Mouse (Mus musculus): ENCODE data around the gene Rnf17. TPM values are rescaled to one million over a fixed set of nuclear protein-coding genes. Genes with fewer than 3 reads are reported as not detected.

Rnf17 gene
- under 1 TPM; 0.50 to 0.68 TPM for total RNA-seq (2021)
- long read RNA-seq = 0 reads

DNA sequence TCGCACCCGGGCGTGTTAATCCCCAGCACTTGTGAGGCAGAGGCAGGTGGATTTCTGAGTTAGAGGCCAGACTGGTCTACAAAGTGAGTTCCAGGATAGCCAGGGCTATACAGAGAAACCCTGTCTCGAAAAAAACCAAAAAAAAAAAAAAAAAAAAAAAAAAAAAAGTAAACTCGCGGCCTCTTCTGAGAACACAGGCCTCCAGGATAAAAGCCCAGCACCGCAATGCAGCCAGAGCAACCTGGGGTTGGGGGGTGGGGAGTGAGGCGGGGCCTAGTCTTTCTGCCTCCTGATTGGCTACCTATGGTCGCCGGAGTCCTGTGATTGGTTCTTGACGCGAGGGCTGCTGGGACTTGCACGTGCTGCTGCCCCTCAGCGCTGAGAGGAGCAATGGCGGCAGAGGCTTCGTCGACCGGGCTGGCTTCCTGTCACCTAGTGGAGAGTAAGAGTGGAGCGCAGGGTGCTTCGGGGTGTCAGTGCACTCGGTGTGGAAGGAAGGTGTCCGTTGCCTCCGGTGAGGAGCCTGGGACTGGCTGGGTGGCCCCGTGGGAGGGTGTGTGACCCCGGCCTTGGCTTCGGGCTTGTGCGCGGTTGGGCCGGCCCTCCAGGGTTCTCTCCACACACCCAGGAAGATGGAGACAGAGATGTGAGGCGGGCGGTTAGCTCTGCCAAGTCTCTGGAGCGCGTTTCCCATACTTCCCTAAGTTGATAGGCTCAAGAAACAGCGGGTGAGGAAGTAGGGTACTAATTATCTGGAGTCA lies at the start of gene Rnf17:
Rnf17 (plus strand) TSS at position 271 of the 761 bp plus-strand sequence.
- DNase-seq (ENCODE audit: low spot score in 2 of 2) = no peak

DNA sequence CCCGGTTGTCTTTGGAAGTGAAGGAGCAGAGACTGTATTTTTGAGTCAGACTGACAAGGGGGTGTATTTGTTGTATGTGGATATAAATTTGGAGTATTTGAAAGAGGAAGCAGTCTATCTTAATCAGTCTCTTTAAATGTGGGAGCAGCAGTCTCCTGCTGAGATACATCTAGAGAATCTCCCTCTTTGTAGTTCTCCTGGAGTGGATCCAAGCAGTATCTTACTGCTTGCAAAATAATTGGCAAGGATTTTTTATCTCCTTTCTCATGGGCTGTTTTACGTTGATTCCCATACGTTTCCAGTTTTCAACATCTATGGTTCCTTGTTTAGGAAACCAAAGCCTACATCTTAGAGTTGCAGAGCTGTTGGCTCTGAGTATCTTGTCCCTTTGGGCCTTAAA lies 47.6 kb upstream of the Rnf17 start:
- DNase-seq (ENCODE audit: low spot score in 2 of 2) = no peak

DNA sequence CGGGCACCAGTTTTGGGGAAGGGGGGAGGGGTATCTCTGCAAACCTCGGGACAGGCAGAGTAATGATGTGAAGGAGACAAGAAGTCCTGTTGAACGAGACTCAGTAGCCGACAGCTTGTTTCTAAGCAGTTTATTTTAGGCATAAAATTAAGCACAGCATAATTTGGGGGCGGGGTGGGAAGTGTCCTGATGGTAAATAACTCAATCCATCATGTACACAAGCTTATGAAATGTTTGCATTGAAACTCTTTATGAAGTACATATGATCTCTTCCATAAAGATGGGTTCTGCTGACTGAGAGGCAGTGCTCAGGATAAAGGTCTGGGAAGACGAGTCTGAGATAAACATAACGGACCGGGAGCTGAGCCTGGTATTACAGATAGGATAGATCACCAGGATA lies 47.0 kb upstream of the Rnf17 start:
- no peak for DNase-seq (ENCODE audit: low spot score in 2 of 2)

DNA sequence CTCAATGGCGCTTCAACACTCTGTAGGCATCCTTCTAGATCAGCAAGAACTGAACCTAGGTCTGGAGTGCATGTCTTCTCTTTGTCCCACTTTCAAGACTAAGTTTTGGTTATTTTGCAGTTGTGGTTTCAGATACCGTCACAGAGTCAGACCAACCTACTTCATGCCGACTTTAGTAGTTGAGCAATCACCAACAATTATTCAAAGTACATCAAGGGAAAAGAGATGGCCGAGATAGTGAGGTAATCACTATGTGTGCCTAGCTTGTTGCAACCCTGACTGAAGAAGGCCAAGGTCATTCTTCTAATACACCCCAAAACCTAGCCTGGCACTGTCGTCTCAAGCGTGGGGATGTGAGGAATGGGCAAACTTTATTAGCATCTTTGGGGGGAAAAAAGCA lies 46.2 kb upstream of the Rnf17 start:
- DNase-seq (ENCODE audit: low spot score in 2 of 2) = no peak

DNA sequence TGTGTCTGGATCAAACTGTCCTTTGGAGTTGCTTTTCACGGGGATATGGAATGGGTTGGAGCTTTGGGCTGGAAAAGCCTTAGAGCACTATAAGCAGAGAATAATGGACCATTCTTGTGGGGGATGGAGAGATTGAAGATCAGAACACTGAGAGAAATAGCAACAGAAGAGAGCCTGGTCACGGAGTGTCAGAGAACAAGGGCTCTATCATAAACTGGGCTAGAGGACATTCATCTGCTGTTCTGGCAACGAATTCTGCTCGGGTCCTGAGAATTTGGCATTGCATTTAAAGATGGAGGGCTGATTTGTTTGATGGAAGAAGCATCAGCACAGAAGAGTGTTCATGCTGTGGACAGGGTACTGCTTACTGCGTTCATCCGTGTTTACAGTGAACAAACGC lies 44.0 kb upstream of the Rnf17 start:
- DNase-seq (ENCODE audit: low spot score in 2 of 2) = no peak

DNA sequence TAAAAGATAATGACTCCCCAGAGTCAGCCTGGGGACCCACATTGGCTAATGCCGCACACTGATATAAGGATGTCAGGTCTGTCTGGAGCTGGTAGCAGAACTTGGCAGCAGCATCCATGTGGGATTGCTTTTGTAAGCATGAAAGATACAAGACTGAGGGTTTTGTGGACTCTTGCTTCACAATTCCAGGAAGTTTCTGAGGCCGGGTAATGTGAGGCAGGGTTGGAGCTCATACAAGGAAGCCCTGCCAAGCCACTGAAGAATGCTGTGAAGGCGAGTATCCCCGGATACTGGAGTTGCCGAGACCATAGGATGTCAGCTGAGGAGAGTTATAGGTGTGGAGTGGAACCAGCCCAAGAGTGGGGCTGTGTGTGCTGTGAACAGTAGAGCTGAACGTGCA lies 43.2 kb upstream of the Rnf17 start:
- DNase-seq (ENCODE audit: low spot score in 2 of 2) = no peak

DNA sequence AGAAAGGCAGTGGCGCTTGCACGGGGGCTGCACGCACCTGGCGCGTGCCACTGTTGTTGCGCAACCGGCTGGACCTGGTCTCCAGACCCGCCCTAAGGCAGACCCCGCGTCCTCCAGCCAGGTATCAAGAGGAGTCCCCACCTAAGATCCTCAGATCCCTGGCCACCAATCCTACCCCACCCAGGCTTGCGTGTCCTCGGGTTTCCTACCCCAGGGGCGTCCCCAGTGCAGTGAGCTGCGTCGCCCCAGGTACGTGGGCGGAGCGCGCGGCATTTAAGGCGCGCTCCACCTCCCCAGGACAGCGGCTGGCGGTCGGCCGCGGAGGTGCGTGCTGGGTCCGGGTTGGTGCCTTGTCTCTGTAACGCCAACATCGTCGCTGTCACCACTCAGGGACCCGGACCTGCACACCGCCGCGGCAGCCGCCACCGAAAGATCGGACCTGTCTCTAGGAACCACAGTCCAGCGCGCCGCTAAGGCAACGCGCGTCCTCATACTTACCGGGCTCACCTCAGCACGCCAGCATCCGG lies 37.6 kb upstream of the Rnf17 start, which contains the start of gene Atp12a:
Atp12a (plus strand) TSS at position 358 of the 527 bp plus-strand sequence.
- DNase-seq (ENCODE audit: low spot score in 2 of 2) = no peak

DNA sequence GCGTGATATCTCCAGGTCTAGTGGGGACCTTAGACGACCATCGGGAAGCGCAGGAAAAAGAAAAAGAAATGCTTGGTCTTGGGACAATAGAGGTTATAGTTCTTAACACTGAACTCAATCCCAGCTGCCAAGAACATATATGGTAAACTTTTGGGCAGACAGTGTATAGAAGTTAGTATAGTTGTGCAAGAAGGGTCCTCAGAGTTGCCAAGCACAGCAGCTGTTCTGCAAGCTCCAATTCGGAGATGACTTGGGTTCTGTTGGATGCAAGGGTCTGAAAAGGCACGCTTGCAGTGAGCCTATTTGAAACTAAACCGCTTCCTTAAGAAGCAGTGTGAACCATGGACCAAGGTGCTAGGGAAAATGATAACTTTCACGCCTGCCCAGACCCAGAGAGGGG lies 37.1 kb upstream of the Rnf17 start:
- DNase-seq (ENCODE audit: low spot score in 2 of 2) = no peak

DNA sequence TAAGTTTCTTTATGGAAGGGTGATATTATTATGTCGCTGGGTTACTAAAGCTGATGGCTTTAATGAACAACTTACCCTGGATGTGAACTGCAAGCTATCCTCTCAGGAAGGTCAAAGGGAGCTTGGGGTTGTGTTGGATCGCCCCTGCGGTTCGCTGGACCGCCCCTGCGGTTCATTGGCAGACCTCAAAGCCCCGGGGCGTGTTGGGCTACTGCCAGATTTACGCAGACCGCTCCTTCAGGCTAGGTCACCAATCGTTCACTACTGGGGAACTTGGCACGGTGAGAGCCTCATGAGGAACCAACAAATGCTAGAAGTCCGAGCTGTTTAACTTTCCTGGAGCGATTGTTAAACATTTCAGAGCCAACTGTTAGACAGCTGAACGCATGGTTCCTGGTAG lies 35.7 kb upstream of the Rnf17 start:
- no peak for DNase-seq (ENCODE audit: low spot score in 2 of 2)

DNA sequence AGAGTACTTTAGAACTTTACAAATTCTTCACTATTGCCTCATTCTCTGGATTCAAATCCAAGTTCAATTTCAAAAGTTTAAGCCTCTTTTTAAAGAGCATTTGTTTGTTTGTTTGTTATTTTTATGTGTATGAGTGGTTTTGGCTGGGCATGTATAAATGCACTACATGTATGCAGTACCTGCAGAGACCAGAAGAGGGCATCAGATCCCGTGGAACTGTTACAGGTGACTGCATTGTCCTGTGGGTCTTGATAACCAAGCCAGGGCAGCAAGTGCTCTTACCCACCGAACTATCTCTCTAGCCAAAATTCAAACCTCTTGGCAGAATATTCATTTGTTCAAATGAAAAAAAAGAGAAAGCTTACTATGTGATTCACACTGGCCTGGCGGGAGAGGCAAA lies 33.5 kb upstream of the Rnf17 start:
- no peak for DNase-seq (ENCODE audit: low spot score in 2 of 2)

DNA sequence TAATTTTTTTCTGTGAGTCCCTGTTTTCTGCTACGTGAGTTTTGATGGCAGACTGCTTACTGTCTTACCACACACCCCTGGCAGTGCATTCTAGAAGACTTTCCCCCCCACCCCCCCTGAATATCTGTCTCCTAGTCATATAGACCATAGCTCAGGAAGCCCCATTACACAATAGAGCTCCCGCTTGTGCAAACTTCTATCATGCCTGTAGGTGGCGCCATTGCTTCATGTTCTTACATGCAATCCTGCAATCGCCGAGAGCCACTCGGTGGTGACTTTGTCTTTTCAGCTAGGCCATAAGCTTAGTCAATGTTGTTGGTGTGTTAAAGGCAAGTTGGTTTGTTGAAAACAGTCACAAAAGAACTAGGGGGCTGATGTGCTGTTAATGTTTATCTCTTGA lies 26.6 kb upstream of the Rnf17 start:
- DNase-seq (ENCODE audit: low spot score in 2 of 2) = peak; percentile 69 to 89

DNA sequence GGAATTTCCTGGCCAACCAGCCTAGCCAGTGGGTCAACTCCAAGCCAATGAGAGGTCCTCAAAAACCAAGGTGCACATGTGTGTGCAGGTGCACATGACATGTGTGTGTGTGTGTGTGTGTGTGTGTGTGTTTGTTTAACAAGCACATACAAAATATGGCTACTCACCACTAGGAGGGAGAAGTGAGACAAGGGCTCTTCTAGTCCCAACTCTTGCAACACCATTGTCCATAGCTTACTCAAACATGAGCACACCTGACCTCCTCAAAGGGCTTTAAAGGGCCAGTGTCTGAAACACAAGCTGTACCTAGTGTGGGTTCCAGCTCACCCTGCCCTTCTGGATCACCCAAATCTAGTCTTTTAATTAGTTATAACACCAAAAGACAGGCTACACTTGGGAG lies 24.6 kb upstream of the Rnf17 start:
- no peak for DNase-seq (ENCODE audit: low spot score in 2 of 2)

DNA sequence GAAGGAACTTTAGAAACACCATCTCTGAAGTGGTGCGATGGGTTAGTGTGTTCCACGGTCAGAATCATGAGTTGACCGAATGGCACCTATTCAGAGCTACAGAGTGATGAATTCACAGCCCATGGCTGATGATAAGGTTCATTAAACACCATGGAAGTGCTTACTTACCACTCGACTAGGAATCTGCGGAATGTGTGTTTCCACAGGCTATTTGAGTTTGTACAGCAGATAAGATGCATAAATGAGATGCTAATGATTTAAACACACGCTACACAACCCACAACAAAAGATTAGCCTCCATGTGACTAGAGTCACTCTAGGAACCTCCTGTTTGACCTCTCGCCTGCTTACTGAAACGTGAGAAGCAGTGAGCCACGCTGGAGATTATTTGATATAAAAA lies 23.0 kb upstream of the Rnf17 start:
- no peak for DNase-seq (ENCODE audit: low spot score in 2 of 2)

DNA sequence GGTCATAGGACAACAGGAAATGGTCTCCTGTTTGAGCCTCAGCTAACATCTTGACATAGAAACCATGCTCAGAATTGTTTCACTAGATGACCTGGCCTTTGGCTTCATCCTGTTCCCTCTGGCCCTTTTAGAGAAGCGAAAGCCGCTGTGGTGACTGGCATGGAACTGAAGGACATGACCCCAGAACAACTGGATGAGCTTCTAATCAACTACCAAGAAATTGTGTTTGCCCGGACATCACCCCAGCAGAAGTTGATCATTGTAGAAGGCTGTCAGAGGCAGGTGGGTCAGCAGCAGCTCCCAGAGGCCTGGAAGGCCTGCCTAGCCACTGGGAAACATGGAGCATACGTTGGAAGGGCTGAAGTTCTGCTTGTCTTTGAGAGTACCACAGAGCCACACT lies 20.0 kb upstream of the Rnf17 start:
- DNase-seq (ENCODE audit: low spot score in 2 of 2) = no peak

DNA sequence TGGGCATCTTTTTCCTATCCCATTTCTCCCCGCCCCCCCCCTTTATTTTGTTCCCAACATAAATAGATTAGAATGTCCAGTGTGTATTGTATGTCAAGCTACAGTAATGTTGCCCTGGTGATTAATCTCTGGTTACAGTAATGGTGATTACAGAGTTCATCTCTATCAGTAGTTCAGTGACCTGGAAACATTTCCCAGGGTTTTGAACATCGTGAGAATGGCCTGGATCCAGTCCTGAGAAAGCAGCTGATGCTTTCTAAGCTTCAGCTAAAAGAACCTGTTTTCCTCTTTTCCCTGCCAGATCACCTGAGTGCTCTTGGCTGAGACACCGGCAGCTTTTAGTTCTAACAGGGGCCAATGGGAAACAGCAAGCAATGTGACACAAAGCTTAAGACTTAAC lies 12.1 kb upstream of the Rnf17 start:
- no peak for DNase-seq (ENCODE audit: low spot score in 2 of 2)

DNA sequence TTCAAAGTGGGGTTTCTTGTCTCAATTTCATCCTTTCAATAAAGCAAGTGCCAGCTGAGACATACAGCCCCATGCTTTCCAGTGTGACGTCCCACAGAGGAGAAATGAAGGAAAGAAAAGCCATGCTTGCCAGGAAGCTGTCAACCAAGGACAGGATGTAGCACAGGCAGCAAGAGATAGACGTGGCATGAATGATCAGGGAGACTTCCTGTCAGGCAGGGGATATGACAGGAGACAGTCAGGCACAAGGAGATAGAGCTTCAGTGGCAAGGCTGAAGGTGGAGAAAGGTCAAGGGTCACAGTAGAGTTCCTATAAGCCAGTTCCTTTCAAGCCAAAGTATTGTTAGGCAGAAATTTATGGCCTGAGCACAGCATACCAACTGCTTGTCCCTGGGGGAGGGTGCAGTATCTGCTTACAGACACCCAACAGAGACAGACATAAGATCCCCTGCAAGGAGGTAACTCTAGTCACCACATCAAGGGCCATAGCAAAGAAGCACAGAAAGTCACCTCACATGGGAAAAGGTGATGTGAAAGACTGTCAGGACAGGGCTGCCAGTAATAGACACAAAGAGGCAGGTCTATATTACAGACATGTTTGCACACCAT lies 8.6 kb upstream of the Rnf17 start:
- no peak for DNase-seq (ENCODE audit: low spot score in 2 of 2)

DNA sequence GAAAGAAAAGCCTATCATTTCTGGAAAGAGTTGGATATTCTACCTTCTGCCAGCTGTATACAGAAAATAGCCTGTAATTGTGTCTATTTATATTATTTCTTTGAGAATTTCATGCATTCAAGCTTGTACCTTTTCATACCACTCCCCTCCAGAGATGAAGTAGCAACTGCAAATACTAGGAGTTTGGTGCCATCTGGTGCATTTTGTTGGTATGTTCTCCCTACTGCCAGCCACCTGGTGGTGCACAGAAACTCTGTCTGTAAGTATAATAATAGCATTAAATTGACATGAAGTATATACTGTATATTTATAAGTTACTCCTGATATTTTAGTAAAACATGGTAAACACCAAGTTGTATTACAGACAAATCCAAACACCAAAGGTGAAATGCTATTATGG lies 4.4 kb upstream of the Rnf17 start:
- DNase-seq (ENCODE audit: low spot score in 2 of 2) = peak in 1 of 2 experiments; percentile 42

DNA sequence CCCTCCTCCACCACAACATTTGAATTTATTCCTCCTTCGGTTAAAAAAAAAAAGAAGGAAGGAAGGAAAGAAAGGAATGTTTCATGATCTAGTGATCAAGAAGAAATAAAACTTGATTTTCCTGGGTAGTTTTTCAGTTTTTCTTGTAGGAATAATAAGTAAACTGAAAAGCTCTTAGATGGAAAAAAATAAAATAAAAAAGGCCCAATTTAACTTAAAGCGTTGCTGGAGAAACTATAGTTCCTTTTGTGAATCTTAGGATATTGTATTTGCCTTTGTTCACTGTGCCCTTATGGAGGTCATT lies 643 bp downstream of the Rnf17 start:
- DNase-seq (ENCODE audit: low spot score in 2 of 2) = no peak

DNA sequence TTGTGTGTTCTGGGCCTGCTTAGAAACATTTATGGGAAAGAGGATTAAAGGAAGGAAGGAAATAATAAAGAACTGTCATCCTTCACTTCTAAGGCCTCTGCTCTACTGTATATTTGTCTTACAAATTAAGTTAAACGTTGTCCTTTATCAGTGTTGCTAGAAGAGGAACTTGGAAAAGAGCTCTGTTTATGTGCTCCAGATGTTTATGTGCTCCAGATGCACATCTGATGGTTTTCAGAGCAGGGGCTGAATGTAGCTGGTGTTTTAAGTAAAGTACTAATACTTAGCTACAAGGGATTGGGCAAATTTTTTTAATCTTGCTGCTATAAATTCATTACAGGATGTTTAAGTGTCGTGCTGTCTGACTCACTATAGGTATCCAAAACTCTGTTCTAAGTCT lies 59.7 kb downstream of the Rnf17 start:
- DNase-seq (ENCODE audit: low spot score in 2 of 2) = no peak

DNA sequence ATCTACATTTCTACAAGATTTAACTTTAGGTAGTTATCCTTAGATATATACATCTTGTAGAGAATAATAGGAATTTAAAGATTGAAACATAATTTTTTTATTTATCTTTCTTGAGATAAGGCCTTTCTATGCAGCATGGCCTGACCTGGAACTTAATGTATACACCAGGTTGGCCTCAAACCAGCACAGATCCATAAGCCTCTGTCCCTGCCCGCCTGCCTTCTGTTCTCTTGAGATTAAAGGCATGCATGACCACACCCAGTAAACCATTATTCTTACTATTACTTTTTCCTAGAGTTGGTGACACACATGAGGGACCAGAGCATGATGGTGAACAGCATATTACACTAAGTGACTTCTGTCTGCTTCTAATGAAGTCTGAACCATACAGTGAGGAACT lies 60.3 kb downstream of the Rnf17 start:
- DNase-seq (ENCODE audit: low spot score in 2 of 2) = no peak

DNA sequence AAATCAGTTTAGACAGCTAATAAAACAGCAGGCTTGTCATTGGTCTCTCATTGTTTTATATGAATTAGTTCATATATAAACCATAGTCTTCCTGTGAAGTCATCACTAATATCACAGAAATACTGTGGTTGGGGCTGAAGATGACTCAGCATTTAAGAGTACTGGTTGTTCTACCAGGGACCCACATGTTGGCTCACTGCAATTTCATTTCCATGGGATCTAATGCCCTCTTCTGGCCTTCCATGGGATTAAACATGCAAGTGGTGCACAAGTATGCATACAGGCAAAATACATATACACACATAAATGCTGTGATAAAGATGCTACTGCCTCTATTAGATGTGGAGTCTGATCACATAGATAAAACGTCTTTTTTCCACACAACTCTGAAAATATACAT lies 65.8 kb downstream of the Rnf17 start:
- peak in 1 of 2 experiments; percentile 5 for DNase-seq (ENCODE audit: low spot score in 2 of 2)

DNA sequence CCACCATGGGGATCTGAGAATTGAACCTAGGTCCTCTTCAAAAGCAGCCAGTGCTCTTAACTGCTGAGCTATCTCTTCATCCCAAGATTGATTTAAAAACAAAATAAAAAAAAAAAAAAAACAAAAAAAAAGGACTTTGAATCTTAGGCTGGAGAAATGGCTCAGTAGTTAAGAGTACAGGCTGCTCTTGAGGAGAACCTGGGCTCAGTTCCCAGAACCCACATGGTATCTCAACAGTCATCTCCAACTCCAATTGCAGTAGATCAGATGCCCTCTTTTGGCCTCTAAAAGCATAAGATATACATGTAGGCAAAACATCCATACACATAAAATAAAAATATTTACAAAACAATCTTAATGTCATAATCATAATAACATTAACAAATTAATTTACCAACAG lies 87.4 kb downstream of the Rnf17 start:
- no peak for DNase-seq (ENCODE audit: low spot score in 2 of 2)

DNA sequence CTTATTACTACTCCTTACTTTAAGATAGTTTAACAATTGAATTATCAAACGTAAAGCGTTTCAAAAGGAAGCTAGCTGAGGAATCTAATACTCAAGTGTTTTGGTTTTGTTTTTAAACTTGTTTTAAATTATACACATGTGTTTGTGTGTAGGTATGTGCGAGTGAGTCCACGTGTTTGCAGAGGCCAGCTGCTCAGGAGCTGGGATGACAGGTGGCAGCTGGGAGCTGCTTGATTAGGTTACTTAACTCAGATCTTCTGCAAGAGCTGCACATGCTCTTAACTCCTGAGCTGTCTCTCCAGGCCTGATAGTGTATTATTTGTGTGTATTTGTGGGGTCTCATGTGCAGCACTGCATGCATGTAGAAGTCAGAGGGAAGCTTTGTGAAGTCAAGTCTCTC lies 100.0 kb downstream of the Rnf17 start:
- no peak for DNase-seq (ENCODE audit: low spot score in 2 of 2)
